Comparison of ENCODE assay signal across 22 mouse cellular contexts in the genomic region with DNA sequence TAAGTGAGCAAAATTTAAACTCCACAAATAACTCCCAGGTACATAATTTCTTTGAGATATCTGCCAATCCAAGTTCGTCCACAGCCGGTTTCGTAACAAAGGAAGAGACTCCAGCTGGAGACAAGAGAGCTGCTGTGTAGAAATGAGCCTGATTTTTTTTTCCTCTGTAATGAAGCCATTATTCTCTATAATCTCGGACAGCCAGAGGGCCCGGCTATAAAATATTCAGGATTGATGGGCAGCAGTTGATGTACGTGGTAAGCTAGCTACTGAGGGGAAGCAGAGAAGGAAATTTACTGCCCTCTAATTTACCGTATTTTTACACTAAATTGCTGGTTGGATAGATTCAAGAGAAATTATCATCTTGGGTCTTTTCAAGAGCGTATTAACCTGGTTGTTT.
A peak's percentile ranks its signal among the peaks of the same experiment; 100 is the strongest.
DNase-seq lines count a peak whose midpoint lies in the region; ATAC-seq and TF ChIP-seq lines count a peak whose summit lies in the region.
"Had no signal": no experiment of that assay in that cellular context is flagged by ENCODE, and none has a peak within 500 bp of the region (broad histone marks: within the 10 kb centered on the region; RNA-seq: fewer than 3 reads in every experiment).

No protein-coding gene starts in this region.

- H3K27me3 ChIP-seq in hindbrain, embryonic 13.5 days, result no peaks in the 10 kb centered on the region
- H3K27me3 ChIP-seq in hindbrain, embryonic 10.5 days (ENCODE audit: insufficient read depth, poor library complexity, severe bottlenecking), result no peaks in the 10 kb centered on the region
- H3K27me3 ChIP-seq in midbrain, embryonic 14.5 days (ENCODE audit: control insufficient read depth, insufficient read depth, low read length), result no peaks in the 10 kb centered on the region
- no peaks in the 10 kb centered on the region for H3K27me3 ChIP-seq in midbrain, postnatal 0 days (ENCODE audit: insufficient read depth, low read length)
- H3K27me3 ChIP-seq in neural tube, embryonic 12.5 days (replicated peaks), result no peaks in the 10 kb centered on the region
- H3K27me3 ChIP-seq in neural tube, embryonic 15.5 days (replicated peaks), result no peaks in the 10 kb centered on the region
- H3K27me3 ChIP-seq: heart, embryonic 13.5 days had no signal

- no peak for DNase-seq in hindbrain, embryonic 10.5 days (ENCODE audit: low spot score)
- DNase-seq in midbrain, embryonic 14.5 days, result peak; percentile 20
- no peak for DNase-seq in midbrain, postnatal 0 days (ENCODE audit: low spot score)
- DNase-seq in right cerebral cortex, adult 2 months (ENCODE audit: low spot score in 2 of 2), result no peak
- DNase-seq: adrenal gland, adult 8-10 months; adrenal gland, postnatal 25 days; cerebellum, adult 18-20 months; cerebellum, adult 9-10 months; cerebellum, postnatal 14 days; forebrain, postnatal 0 days; gastrocnemius, adult 2 months; gastrocnemius, postnatal 25 days; heart, adult 18-20 months; heart, postnatal 14 days; heart, postnatal 4 days had no signal

- no peaks in the 10 kb centered on the region for H3K9me3 ChIP-seq in hindbrain, embryonic 13.5 days
- H3K9me3 ChIP-seq in hindbrain, embryonic 10.5 days, result no peaks in the 10 kb centered on the region
- no peaks in the 10 kb centered on the region for H3K9me3 ChIP-seq in midbrain, embryonic 14.5 days (ENCODE audit: control insufficient read depth, low read length)
- H3K9me3 ChIP-seq in midbrain, postnatal 0 days (ENCODE audit: low read length), result no peaks in the 10 kb centered on the region
- no peaks in the 10 kb centered on the region for H3K9me3 ChIP-seq in neural tube, embryonic 12.5 days
- no peaks in the 10 kb centered on the region for H3K9me3 ChIP-seq in neural tube, embryonic 15.5 days (replicated peaks)
- H3K9me3 ChIP-seq: heart, embryonic 13.5 days had no signal

- no peak for TF ChIP-seq CTCF in midbrain, postnatal 0 days (IDR thresholded peaks at IDR 0.05)

- H3K9ac ChIP-seq in hindbrain, embryonic 13.5 days, result no peak overlapping the region
- H3K9ac ChIP-seq in midbrain, embryonic 14.5 days (replicated peaks; ENCODE audit: low read length), result no peak overlapping the region
- no peak overlapping the region for H3K9ac ChIP-seq in midbrain, postnatal 0 days (replicated peaks; ENCODE audit: low read length, poor library complexity, severe bottlenecking)
- no peak overlapping the region for H3K9ac ChIP-seq in neural tube, embryonic 12.5 days
- H3K9ac ChIP-seq in neural tube, embryonic 15.5 days (replicated peaks), result no peak overlapping the region
- H3K9ac ChIP-seq: forebrain, postnatal 0 days; heart, embryonic 13.5 days had no signal

- ATAC-seq in hindbrain, embryonic 13.5 days (ENCODE audit: low FRiP score), result no peak
- no peak for ATAC-seq in midbrain, embryonic 14.5 days (ENCODE audit: low FRiP score, low TSS enrichment)
- no peak for ATAC-seq in midbrain, postnatal 0 days (ENCODE audit: low FRiP score)
- ATAC-seq in neural tube, embryonic 12.5 days (ENCODE audit: low FRiP score, low read depth), result peak; percentile 65
- ATAC-seq in neural tube, embryonic 15.5 days (ENCODE audit: low FRiP score), result peak; percentile 65
- no peak for ATAC-seq in erythroid progenitor cell, adult 5-6 weeks (replicated peaks; ENCODE audit: low FRiP score, poor library complexity, severe bottlenecking)
- ATAC-seq: activated CD4-positive, CD25-positive, alpha-beta regulatory T cell, adult 4 months; forebrain, embryonic 14.5 days; forebrain, postnatal 0 days had no signal

- H3K4me2 ChIP-seq in hindbrain, embryonic 13.5 days, result no peak overlapping the region
- H3K4me2 ChIP-seq in midbrain, embryonic 14.5 days (ENCODE audit: low read length), result no peak overlapping the region
- no peak overlapping the region for H3K4me2 ChIP-seq in midbrain, postnatal 0 days (ENCODE audit: low read depth, low read length, poor library complexity, severe bottlenecking)
- no peak overlapping the region for H3K4me2 ChIP-seq in neural tube, embryonic 12.5 days (replicated peaks)
- no peak overlapping the region for H3K4me2 ChIP-seq in neural tube, embryonic 15.5 days
- H3K4me2 ChIP-seq: heart, embryonic 13.5 days had no signal

- peak overlapping the region; percentile 35; the same call in 1 of the 2 replicates for H3K27ac ChIP-seq in hindbrain, embryonic 13.5 days
- H3K27ac ChIP-seq in hindbrain, embryonic 10.5 days, result no peak overlapping the region
- H3K27ac ChIP-seq in midbrain, embryonic 14.5 days (replicated peaks; ENCODE audit: low read depth, low read length), result no peak overlapping the region
- no peak overlapping the region for H3K27ac ChIP-seq in midbrain, postnatal 0 days (ENCODE audit: low read depth, low read length)
- no peak overlapping the region for H3K27ac ChIP-seq in neural tube, embryonic 12.5 days
- peak overlapping the region; percentile 33; the same call in 1 of the 2 replicates for H3K27ac ChIP-seq in neural tube, embryonic 15.5 days (replicated peaks)
- H3K27ac ChIP-seq: gastrocnemius, adult 2 months; heart, embryonic 13.5 days had no signal

- H3K4me3 ChIP-seq in hindbrain, embryonic 13.5 days, result no peak overlapping the region
- no peak overlapping the region for H3K4me3 ChIP-seq in hindbrain, embryonic 10.5 days
- H3K4me3 ChIP-seq in midbrain, embryonic 14.5 days (replicated peaks; ENCODE audit: low read depth, low read length), result no peak overlapping the region
- H3K4me3 ChIP-seq in midbrain, postnatal 0 days (ENCODE audit: low read depth, low read length), result no peak overlapping the region
- H3K4me3 ChIP-seq in neural tube, embryonic 12.5 days, result no peak overlapping the region
- H3K4me3 ChIP-seq in neural tube, embryonic 15.5 days (replicated peaks), result no peak overlapping the region
- H3K4me3 ChIP-seq: gastrocnemius, adult 2 months; heart, embryonic 13.5 days had no signal

- 64% methylated on average over 8 of the region's 8 CpGs for WGBS in hindbrain, embryonic 13.5 days
- WGBS in hindbrain, embryonic 10.5 days, result 91% methylated on average over 8 of the region's 8 CpGs
- 61% methylated on average over 8 of the region's 8 CpGs for WGBS in midbrain, embryonic 14.5 days
- WGBS in midbrain, postnatal 0 days, result 60% methylated on average over 8 of the region's 8 CpGs
- 50% methylated on average over 8 of the region's 8 CpGs for WGBS in neural tube, embryonic 12.5 days
- WGBS in neural tube, embryonic 15.5 days, result 36% methylated on average over 8 of the region's 8 CpGs

- H3K4me1 ChIP-seq in hindbrain, embryonic 13.5 days (replicated peaks), result no peaks in the 10 kb centered on the region; the same call in 1 of the 2 replicates
- H3K4me1 ChIP-seq in hindbrain, embryonic 10.5 days (replicated peaks), result no peaks in the 10 kb centered on the region
- H3K4me1 ChIP-seq in midbrain, embryonic 14.5 days (ENCODE audit: control insufficient read depth, insufficient read depth, low read length), result no peaks in the 10 kb centered on the region
- no peaks in the 10 kb centered on the region for H3K4me1 ChIP-seq in midbrain, postnatal 0 days (ENCODE audit: insufficient read depth, low read length)
- H3K4me1 ChIP-seq in neural tube, embryonic 12.5 days, result no peaks in the 10 kb centered on the region
- no peaks in the 10 kb centered on the region for H3K4me1 ChIP-seq in neural tube, embryonic 15.5 days
- H3K4me1 ChIP-seq: heart, embryonic 13.5 days had no signal

- peaks cover 46% of the 10 kb centered on the region for H3K36me3 ChIP-seq in hindbrain, embryonic 13.5 days
- peaks cover 11% of the 10 kb centered on the region for H3K36me3 ChIP-seq in hindbrain, embryonic 10.5 days
- peaks cover 27% of the 10 kb centered on the region for H3K36me3 ChIP-seq in midbrain, embryonic 14.5 days (ENCODE audit: control insufficient read depth, insufficient read depth, low read length)
- H3K36me3 ChIP-seq in midbrain, postnatal 0 days (ENCODE audit: insufficient read depth, low read length), result peaks cover 27% of the 10 kb centered on the region
- 0 out of 2 replicates have a peak, but pooled peaks cover 8% of the 10 kb centered on the region for H3K36me3 ChIP-seq in neural tube, embryonic 12.5 days
- peaks cover 46% of the 10 kb centered on the region for H3K36me3 ChIP-seq in neural tube, embryonic 15.5 days

Comparison
In these comparisons a context has a peak if more than half of its experiments do, and no peak if none do; other contexts are left out.
1. H3K27ac ChIP-seq: peak in hindbrain, embryonic 13.5 days (single experiment) and neural tube, embryonic 15.5 days (single experiment); none in hindbrain, embryonic 10.5 days (single experiment), midbrain, embryonic 14.5 days (single experiment), midbrain, postnatal 0 days (single experiment) and neural tube, embryonic 12.5 days (single experiment).
2. ATAC-seq: peak in neural tube, embryonic 12.5 days (single experiment) and neural tube, embryonic 15.5 days (single experiment); none in hindbrain, embryonic 13.5 days (single experiment), midbrain, embryonic 14.5 days (single experiment), midbrain, postnatal 0 days (single experiment) and erythroid progenitor cell, adult 5-6 weeks (single experiment).